Mouse (Mus musculus): Measurements from ENCODE around the gene Tspan3.

Gene Tspan3

DNA sequence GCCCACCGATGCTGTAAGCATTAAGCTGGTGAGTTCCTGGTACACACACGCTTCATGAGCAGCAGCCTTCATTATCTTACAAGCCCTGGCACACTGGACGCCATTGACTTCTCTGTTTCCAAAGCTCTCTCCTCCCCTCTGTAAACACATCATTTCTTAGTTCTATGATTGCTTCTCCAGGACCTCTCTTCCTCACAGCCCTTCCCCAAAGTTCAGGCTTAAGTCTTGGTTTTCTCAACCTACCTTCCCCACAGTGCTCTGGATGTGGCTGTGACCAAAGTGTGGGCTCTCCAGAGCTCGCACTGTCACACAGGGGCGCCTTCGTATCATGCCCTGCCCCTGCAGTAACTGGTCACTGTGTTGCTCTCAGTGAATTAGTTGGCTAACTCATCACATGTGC, at the start of gene Tspan3:
Tspan3 (minus strand) TSS at position 101 of the 400 bp plus-strand sequence.
- DNase-seq = no peak

DNA sequence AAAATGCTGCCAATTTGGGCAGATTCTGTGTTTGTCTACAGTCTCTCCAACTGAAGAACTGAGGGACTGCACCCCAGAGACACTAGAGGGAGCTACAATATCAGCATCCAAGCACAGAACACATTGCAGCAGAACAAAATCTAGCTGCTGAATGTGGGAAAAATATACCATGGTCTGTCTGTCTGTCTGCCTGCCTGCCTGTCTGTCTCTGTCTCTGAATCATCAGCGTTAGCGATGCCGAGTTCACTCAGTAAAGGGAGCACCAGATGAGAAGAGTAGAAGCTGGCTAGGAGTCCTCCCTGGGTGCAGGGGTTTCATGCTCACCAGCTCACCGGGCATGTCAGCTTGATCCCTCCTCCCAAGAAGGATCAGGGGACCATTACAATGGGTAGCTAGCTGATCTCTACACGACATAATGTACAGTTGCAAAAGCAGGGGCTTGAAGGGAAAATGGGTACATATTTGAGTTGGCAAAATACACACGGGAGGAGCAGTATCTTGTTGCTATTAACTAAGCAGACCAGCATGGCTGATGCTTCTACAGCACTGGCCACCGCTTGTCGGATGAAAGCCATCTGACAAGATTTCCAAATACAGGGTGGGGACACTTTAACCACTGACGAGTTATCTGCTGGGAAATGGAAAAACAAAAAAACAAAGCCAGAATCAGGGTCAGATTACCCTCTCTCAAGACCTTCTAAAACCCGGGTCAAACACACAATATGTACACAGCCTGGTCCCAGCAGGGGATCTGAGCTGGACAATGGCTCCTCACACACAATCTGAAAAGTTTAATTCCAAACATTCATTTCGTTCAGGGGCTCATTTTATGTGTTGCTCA, 48.4 kb upstream of the Tspan3 start:
- peak; percentile 60 to 72 for DNase-seq

DNA sequence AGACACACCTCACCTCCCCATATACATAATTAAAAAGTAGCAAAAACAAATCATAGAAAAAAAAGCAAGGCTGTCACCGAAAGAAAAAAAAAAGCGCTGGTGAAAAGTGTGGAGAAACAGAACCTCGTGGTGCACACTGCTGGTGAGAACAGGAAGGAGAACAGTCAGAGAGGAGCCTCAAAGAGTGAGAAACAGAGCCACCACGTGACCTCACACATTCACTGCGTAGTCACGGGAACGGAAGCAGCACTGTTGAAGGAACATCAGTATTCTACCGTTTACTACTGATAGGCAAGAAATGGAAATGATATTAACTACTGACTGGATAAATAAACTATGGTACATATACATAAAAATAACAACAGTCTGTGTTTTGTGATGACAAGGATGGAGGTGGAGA, 43.5 kb upstream of the Tspan3 start:
- DNase-seq = no peak

DNA sequence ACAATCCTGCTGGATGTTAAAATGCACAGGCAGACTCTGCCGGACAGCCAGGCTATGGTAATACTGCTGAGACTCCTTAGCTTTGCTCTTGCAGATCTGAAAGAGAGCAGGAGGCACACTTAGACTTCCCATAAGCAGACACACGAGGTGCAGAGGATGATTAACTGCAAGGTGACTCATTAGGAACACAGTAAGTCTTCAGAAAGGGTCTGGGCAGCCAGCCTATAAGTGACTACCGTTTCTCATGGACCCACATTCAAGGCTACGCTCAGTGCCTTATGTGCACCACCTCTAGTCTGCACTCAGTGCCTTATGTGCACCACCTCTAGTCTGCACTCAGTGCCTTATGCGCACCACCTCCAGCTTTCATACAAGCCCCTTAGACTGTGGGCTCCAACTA, 42.2 kb upstream of the Tspan3 start:
- no peak for DNase-seq

DNA sequence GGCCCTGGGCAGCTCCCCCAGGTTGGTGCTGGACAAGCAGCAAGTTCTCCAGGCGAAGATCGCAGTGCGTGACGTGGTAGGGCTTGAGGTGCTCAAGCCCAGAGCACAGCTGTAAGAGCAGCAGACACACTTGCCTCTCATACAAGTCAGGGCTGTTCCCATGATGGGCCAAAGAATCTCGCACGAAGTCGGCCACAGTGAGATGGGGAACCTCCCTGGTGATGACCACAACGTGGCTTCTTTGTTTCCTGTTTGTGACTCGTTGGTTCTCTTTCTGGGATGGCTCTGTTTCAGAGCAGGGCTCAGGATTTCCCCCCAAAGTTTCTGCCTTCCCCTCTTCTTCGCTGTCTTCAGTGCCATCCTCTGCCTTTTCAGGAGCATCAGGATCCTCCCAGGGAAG, 41.8 kb upstream of the Tspan3 start:
- DNase-seq = no peak

DNA sequence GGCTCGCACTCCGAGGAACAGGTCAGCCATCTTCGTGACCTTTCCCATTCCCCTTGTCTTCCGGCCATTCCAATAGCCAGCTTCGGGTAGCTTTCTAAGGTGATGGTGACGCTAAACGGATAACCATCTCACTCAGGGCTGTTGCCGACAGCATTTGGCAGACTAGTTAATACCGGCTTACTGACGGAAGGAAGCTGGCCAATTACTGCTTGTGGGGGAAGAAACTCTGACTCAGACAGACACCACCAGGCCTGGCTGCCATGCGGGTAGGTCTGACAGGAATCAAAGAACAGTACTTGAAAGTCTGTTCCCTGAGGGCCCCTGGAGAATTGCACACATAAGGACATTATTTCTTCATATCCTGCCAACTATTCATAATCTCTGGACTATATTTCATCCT, 40.1 kb upstream of the Tspan3 start:
- DNase-seq = peak in 1 of 2 experiments; percentile 27

DNA sequence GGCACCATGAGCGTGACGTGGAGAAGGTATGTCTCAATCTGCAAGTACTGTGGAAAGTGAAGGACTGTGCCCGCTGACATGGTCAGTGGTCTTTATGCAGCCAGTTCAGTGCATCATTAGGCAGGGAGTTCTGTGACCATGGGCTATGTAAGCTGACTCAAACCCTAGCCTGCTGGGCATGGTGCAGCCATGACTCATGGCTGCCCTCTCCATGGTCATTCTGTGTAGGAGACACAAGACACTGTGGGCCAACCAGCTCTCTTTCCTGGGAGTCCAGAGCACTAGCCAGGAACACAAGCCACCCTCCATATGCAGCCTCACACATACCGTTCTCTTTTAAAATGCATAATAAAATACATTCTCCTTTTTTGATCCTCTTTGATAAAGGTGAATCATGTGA, 39.0 kb upstream of the Tspan3 start:
- DNase-seq = no peak

DNA sequence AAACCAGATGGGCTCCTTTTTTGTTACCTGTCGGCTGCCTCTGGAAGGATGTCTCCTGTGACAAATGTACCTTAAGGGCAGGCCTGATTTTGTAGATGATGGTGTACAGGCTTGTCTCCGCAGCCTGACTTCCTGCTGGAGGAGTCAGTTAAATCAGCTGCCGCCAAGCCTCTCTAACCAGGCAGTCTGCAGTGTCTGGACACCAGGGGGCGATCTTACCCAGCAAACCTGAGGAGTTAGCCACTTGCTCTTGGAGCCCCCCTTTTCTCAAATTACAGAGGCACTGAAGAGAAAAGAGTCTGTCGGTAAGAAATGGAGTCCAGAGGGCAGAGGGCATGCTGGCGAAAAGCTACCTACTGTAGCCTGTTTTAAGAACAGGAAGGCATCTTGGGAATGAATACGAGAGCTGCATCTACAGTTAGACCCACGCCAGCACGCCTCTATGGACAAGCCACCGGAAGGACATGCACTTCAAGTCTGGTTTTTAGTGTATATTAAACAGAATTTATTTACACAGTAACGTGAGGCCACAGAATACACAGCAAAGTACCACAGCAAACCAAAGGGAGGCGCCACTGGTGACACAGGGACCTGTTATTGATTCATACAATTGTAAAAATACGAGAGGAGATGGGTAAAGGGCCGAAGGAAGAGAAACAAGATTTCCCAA, 35.5 kb upstream of the Tspan3 start:
- peak; percentile 85 to 92 for DNase-seq

DNA sequence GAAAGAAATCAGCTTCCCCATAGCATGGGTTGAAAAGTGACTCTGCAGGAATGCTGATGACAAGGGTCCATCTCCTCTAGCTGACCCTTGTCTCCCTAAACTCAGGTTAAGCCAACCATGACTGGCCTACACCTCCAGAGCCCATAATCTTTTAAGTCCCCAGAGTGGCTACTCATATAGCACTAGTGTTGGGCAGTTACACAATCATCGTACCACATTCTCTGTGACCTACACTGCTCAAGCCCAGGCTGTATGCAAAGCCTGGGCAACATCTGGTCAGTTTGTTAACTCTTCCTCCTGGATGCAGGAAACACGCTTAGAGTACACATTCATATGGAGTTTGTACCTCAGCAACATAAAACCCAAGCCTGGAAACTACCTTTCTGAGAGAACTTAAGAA, 34.9 kb upstream of the Tspan3 start:
- no peak for DNase-seq

DNA sequence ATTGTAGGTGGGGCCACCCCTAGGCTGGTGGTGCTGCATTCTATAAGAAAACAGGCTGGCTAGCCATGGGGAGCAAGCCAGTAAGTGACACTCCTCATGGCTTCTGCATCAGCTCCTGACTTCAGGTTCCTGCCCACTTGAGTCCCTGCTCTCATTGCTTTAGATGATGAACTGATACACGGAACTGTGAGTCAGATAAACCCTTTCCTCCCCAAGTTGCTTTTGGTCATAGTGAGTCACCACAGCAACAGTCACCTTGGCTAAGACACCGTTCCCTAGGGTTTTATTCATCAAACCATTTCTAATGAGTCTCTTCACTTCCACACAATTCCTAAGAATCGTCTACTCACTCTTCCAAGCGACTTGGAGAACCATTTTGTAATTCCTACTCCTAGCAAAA, 31.6 kb upstream of the Tspan3 start:
- DNase-seq = no peak

DNA sequence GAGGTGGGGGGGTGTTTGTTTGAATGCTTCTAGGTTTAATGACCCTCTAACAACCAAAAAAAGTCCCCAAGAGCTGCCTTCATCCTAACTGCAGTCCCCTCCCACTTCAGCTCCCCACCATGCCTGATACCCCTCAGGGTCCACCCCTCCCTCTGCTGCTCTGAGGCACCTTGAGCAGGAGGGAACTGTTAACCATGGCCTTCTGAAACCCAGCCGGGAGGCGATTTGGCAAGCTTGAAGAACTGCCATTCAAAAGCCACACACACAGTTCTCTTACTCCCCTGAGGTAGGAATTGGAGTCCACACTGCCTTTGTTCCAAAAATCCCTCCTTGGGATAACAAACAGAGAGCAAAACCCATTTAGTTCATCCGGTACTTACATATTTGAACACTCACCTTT, 29.9 kb upstream of the Tspan3 start:
- no peak for DNase-seq

DNA sequence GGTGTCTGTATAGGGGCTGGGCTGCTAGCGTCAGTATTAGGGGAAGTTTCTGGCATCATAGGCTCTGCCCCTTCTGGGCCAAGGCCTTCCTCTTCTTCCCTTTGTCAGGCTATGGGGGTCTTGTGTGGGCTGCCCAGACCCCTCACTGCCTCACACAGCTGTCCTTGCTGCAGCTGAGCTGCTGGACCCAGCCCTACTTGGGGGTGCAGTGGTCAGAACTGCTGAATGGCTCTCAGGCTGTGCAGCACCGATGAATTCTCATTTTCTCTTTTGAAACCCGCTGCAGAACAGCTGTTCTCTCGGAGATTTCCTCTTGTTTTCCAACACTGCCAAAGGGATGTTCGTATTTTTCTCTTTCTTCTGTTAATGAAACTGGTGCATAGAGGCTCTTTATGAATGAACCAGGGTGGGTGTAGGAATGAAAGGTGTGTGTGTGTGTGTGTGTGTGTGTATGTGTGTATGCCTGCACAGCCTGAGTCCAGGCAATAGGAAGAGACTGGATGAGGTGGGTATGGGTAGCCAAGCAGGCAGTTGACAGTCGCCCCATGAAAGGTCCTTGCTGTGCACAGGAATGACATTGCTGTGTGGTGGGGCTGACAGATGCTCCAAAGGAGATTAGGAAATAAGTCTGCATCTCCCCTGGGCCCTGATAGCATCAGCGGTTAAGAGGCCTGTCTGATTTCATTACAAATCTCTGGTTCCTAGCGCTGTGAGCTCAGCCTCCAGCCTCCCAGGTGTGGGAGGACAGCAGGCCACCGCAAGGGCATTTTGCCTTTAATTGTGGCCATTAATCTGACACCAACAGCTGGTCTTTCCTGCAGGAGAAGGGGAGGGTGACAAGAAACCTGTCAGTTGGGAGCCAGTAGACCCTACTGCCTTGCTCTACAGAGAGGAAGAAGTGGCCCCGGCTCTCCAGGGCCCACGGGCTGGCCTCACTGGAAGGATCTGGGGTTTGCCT, 26.5 kb upstream of the Tspan3 start:
- DNase-seq = no peak

DNA sequence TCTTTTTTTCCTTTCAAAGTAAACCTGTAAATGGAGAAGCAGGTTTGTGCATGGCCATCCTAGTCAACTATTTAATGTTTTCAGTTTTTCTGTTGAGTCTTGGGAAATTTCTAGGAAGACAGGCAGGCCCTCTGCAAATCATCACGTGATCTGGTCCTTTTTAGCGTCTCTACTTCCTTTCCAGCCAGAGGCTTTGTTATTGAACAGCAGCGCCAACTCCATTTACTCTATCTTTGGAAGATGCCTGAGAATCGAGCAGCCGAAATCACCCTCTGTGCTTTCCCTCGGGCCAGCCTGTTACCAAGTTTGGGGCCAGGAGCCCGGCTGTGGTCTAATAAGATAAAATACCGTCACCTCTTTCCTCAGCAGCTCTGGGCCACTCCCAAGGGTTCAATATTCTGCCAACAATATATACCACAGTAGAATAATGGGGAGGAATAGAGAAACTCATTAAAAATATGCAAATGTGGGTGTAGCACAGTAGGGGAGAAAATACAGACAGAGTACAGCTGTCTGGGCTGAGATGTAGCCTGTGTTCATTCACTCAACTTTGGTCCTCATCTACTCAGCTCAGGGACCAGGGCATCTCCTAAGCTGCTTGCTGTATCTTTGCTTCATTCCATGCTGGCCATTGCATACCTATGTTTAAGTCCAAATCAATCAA, 15.0 kb upstream of the Tspan3 start:
- DNase-seq = no peak

DNA sequence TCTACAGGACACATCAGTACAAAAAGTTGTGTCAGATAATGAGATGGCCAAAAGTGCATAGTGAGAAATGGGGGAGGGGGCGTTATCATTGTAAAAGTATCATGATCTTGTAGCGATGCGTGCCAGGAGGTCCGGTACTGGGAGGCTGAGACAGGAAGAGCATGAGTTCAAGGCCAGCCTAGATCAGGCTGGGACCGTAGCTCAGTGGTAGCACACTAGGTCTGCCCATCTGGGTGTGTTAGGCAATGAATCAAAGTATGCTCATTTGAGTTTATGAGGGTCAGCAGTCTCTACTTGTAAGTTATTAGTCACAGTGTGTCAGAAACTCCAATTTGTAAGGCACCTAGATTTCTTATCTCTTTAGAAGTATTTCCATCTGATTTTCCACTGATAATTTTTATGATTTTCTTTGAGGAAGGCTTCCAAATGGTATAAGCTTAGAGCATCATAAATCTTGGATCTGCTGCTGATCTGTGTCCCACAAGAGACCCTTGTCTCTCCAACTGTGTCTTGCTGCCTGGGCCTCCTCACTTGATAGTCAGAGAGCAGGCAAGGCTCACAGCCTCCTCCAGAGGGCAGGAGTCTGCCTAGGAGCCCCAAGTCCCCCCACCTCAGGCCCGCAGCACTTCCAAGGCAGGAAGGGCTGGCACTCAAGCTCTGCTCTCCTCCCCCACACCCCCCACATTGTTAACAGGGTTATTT, 14.3 kb upstream of the Tspan3 start:
- DNase-seq = peak in 1 of 2 experiments; percentile 36

DNA sequence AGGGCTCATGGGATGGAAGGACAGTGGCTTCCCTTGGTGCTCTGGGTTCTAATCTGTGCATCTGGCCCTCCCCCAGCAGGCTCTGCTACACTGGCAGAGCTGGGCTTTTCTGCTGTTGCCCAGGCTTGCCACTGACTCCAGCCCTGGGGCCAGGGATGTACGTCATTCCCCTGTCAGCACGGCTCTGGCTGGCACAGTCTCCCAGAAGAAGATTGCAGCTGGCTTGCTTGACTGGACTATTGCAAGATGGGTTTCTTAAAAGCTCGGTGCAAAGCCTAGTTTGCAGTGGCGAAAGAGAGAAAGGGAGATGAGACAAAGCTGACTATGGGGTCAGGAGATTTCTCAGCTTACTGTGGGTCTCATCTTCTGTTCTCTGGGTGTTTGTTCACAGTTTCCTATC, 12.1 kb upstream of the Tspan3 start:
- no peak for DNase-seq

DNA sequence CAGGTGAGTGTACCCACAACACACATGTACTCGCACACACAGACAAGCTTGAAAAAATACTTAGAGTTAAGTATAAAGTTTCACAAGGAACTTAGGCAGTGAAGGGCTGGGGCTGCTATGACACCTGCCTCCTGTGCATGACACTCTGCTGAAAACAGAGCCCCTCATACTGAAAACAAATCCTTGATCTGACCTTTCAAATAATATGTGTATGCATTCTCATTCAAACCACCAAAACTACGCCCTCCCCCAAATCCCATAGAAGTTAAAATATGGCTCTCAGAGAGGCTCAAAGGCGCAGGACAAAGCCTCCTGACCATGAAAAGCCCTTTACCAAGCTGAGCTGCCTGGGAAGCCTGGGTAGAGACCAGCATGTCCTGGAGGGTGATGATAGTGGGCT, 10.0 kb upstream of the Tspan3 start:
- no peak for DNase-seq

DNA sequence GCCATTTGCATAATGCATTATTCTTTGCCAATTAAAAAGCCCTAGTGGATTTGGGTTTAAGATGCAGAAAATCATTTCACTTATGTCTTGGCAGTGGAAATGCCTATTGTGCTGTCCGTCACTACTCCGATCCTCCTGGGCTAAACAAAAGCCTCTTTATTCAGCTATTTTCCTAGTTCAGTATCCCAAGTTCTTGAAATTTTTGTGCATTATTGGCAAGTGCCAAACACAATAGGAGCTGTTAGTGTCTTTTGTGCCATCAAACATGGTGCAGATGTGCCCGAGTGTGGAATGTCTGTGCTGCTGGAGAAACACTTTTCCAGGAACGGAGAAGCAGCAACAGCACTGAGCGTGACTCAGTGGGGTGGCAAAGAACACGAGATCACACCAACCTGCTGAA, 2.4 kb upstream of the Tspan3 start:
- DNase-seq = no peak

DNA sequence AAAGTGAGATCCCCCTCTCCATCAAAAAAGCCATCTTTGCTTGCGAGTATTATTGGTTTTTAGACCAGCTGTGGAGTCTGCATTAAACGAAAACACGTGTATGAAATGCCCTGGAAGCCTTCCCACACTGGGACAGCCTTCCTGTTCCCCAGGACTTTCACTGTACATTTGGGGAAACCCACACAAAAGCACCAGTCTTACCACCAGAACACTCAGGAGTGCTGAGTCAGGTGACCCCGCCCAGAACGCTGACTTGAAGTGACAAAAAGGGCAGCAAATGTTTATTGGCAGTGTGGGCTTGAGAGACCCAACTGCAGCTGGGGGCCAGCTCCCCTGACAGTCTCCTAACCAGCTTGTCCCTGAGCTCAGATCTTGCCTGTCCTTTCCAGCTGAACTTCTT, 884 bp upstream of the Tspan3 start:
- no peak for DNase-seq

DNA sequence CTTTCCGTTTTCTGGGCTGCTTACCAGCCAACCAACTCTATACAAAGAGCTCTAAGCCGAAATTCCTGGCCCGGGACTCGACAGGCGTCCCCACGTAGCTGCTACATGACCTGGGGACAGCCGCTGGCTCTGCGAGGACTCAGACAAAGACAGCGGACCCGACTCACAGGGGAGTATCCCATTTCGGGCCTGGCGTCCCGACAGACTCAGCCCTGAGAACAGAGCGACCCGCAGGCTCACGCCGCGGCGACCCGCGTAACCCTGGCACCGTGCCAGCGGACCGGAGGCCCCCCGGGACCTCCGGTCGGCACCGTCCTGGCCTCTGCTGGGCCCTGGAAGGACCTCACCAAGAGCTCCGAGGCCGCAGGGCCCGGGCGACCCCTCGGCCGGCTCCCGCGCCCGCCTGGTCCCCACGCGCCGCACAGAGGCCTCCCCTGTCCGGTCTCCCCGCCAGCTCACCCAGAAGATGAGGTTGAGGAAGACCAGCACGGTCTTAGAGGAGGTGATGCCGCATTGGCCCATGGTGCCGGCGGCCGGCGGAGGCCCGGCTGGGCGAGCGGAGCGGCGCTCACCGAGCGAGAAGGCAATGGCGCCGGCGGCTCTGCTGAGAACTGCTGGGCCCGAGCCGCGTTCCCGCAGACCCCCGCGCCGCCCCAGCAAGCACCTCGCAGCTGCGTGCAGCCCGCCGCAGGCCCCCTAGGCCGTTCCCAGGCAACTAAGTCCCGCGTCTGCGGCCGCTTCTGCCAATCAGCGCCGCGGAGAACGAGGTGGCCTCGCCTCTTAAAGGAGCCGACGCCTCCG, 4.7 kb downstream of the Tspan3 start:
- DNase-seq = peak; percentile 94

DNA sequence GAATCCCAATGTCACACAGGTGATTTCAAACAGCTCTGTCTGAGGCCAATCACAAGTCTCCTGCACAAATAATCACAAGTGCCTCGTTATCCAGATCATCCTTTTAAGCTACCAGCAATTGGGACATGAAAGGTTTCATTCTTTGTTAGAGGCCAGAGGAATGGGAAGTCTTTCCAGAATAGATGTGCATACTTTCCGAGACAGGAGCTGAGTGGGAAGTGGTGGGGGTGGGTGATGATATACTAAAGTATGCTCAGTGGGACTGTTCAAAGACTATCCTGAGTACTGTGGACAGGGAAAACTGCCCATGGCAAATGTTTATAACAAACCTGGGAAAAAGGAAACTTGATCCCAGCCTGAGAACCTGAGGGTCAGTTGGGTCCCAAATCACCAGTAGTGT, 5.8 kb downstream of the Tspan3 start:
- DNase-seq = no peak

DNA sequence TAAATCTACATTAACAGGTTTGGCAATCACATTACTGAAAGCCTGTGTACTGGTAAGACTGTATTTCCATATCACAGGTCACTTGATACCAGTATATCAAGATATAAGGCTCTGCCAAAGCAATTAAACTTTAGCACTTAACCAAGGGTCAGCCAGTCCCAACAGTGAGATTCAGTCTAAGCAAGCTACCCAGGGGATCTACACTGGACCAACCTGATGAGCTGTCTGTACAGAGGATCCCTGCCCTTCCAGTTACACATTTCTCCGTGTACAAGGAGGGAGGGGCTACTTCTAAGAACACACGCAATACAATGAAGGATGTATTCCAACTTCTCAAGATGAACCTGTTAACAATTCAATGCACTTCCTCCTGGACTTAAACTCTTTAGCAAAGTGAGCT, 7.2 kb downstream of the Tspan3 start:
- DNase-seq = no peak
